Mouse (Mus musculus) brain, embryonic 14.5 days (tissue): ENCODE data around the gene Palld. TPM values are rescaled to one million over a fixed set of nuclear protein-coding genes. Genes with fewer than 3 reads are reported as not detected.

Source experiments
- DNase-seq: peaks from one replicate; pipeline ENCODE4 v3.0.0-alpha.2; 2011; ENCODE audit warnings: low read depth
- CTCF ChIP-seq: fragments of 200-500 bp; IDR thresholded peaks from 2 replicates; pipeline ENCODE4 v1.5.1; 2012; ENCODE audit warnings: inconsistent platforms, mild to moderate bottlenecking, moderate library complexity, borderline replicate concordance; ENCODE audit not compliant: insufficient read depth, insufficient read length; ENCODE audit errors: extremely low read depth
- POLR2A ChIP-seq: fragments of 200-500 bp; IDR thresholded peaks from 2 replicates; pipeline ENCODE4 v1.6.1; 2012; ENCODE audit warnings: mild to moderate bottlenecking, inconsistent platforms, borderline replicate concordance; ENCODE audit not compliant: poor library complexity, insufficient read depth, insufficient read length, severe bottlenecking; ENCODE audit errors: extremely low read depth
- polyA plus RNA-seq: library from polyadenylated mRNA; depleted of rRNA; stranded (reverse); fragments of >200 nt; gene quantifications from 2 replicates; pipeline ENCODE4 v1.2.3, GENCODE M21; 2012

Palld gene
- polyA plus RNA-seq, 1 experiment: 16.4 TPM

- DNase-seq: no peak
- no peak for TF ChIP-seq CTCF
- TF ChIP-seq POLR2A: no peak
These were observed 369.0 kb downstream of the Palld start for GRCm38 (mm10) chr8:61533356-61533926.

GRCm38 (mm10) chr8:61532831-61533230 lies 369.7 kb downstream of the Palld start:
- DNase-seq: no peak
- TF ChIP-seq POLR2A: no peak
- no peak for TF ChIP-seq CTCF

- no peak for DNase-seq
- TF ChIP-seq CTCF (peak; percentile 50; the same call in 1 of the 2 replicates), POLR2A (no peak)
These were observed 370.3 kb downstream of the Palld start for GRCm38 (mm10) chr8:61531944-61532795.

- DNase-seq: no peak
- TF ChIP-seq POLR2A: no peak
- no peak for TF ChIP-seq CTCF
These were observed 373.8 kb downstream of the Palld start for GRCm38 (mm10) chr8:61528642-61529041.

- DNase-seq: no peak
- TF ChIP-seq POLR2A (no peak), CTCF (no peak)
These were observed 374.3 kb downstream of the Palld start for GRCm38 (mm10) chr8:61528197-61528596.

- no peak for TF ChIP-seq POLR2A
- TF ChIP-seq CTCF: no peak
- no peak for DNase-seq
These were observed 375.5 kb downstream of the Palld start for GRCm38 (mm10) chr8:61527037-61527436.

GRCm38 (mm10) chr8:61522132-61522531 lies 380.4 kb downstream of the Palld start:
- DNase-seq: peak; percentile 55
- TF ChIP-seq CTCF (no peak), POLR2A (no peak)

GRCm38 (mm10) chr8:61517502-61518185 lies 384.8 kb downstream of the Palld start:
- DNase-seq: no peak

GRCm38 (mm10) chr8:61516745-61517501 lies 385.6 kb downstream of the Palld start:
- peak; percentile 74 for DNase-seq
- TF ChIP-seq CTCF: no peak
- no peak for TF ChIP-seq POLR2A

More at GRCm38 (mm10) chr8:61517502-61518185, 384.8 kb downstream of the Palld start:
- TF ChIP-seq CTCF: no peak
- TF ChIP-seq POLR2A: no peak

- peak; percentile 97 for DNase-seq
- TF ChIP-seq CTCF (peak; percentile 91), POLR2A (no peak)
These were observed 386.4 kb downstream of the Palld start for GRCm38 (mm10) chr8:61515931-61516744.
